Mouse (Mus musculus): ENCODE results near the gene Syvn1. TPM values are rescaled to one million over a fixed set of nuclear protein-coding genes. Genes with fewer than 3 reads are reported as not detected.

Syvn1 gene
- polyA plus RNA-seq, 1 experiment from 2014 or later, result 30.0 TPM

Small RNA genes lying within 50 kb of the gene (microRNA-seq; reads per million reads assigned to microRNA genes)
- 3.0 reads per million, percentile 8 among the genes with 10 or more reads in this experiment for gene Mir6988

Other genes starting within 250 kb of the Syvn1 start
- gene Frmd8, start 171.3 kb upstream of the Syvn1 start, polyA plus RNA-seq (2016; fragmentation: Nextera tagmentation; extraction: Ambion mirVana), result 22.3 and 24.8 TPM in 2 replicates
- gene Slc25a45, start 168.8 kb upstream of the Syvn1 start, polyA plus RNA-seq (2016; fragmentation: Nextera tagmentation; extraction: Ambion mirVana), result 1.9 and 3.4 TPM in 2 replicates
- 11.1 and 11.4 TPM in 2 replicates for gene Tigd3, start 152.4 kb upstream of the Syvn1 start, polyA plus RNA-seq (2016; fragmentation: Nextera tagmentation; extraction: Ambion mirVana)
- 171 and 185 TPM in 2 replicates for gene Dpf2, start 133.6 kb upstream of the Syvn1 start, polyA plus RNA-seq (2016; fragmentation: Nextera tagmentation; extraction: Ambion mirVana)
- 3.6 and 3.8 TPM in 2 replicates for gene Cdc42ep2, start 121.8 kb upstream of the Syvn1 start, polyA plus RNA-seq (2016; fragmentation: Nextera tagmentation; extraction: Ambion mirVana)
- 57.4 and 59.6 TPM in 2 replicates for gene Pola2, start 82.4 kb upstream of the Syvn1 start, polyA plus RNA-seq (2016; fragmentation: Nextera tagmentation; extraction: Ambion mirVana)
- gene Slc22a20, start 60.4 kb upstream of the Syvn1 start, polyA plus RNA-seq (2016; fragmentation: Nextera tagmentation; extraction: Ambion mirVana), result not detected in 2 replicates
- 3.8 and 4.5 TPM in 2 replicates for gene Capn1, start 30.7 kb upstream of the Syvn1 start, polyA plus RNA-seq (2016; fragmentation: Nextera tagmentation; extraction: Ambion mirVana)
- 75.8 and 76.4 TPM in 2 replicates for gene Mrpl49, start 11.2 kb downstream of the Syvn1 start, polyA plus RNA-seq (2016; fragmentation: Nextera tagmentation; extraction: Ambion mirVana)
- 595 and 628 TPM in 2 replicates for gene Fau, start 11.3 kb downstream of the Syvn1 start, polyA plus RNA-seq (2016; fragmentation: Nextera tagmentation; extraction: Ambion mirVana)
- 30.8 and 32.2 TPM in 2 replicates for gene Znhit2, start 14.6 kb downstream of the Syvn1 start, polyA plus RNA-seq (2016; fragmentation: Nextera tagmentation; extraction: Ambion mirVana)
- gene Tm7sf2, start 21.8 kb downstream of the Syvn1 start, polyA plus RNA-seq (2016; fragmentation: Nextera tagmentation; extraction: Ambion mirVana), result 41.0 and 41.3 TPM in 2 replicates
- 77.0 and 82.2 TPM in 2 replicates for gene Vps51, start 30.7 kb downstream of the Syvn1 start, polyA plus RNA-seq (2016; fragmentation: Nextera tagmentation; extraction: Ambion mirVana)
- not detected in 2 replicates for gene Tmem262, start 33.5 kb downstream of the Syvn1 start, polyA plus RNA-seq (2016; fragmentation: Nextera tagmentation; extraction: Ambion mirVana)
- 2.6 and 3.6 TPM in 2 replicates for gene Gm28374, start 35.7 kb downstream of the Syvn1 start, polyA plus RNA-seq (2016; fragmentation: Nextera tagmentation; extraction: Ambion mirVana)
- 67.1 and 75.1 TPM in 2 replicates for gene Zfpl1, start 38.4 kb downstream of the Syvn1 start, polyA plus RNA-seq (2016; fragmentation: Nextera tagmentation; extraction: Ambion mirVana)
- gene Cdca5, start 38.4 kb downstream of the Syvn1 start, polyA plus RNA-seq (2016; fragmentation: Nextera tagmentation; extraction: Ambion mirVana), result 41.5 and 42.1 TPM in 2 replicates
- gene AC131692.1, start 47.8 kb downstream of the Syvn1 start, polyA plus RNA-seq (2016; fragmentation: Nextera tagmentation; extraction: Ambion mirVana), result 0.77 TPM in 1 of 2 replicates, not detected in the other
- 0.59 and 0.94 TPM in 2 replicates for gene Naaladl1, start 59.2 kb downstream of the Syvn1 start, polyA plus RNA-seq (2016; fragmentation: Nextera tagmentation; extraction: Ambion mirVana)
- gene Sac3d1, start 72.1 kb downstream of the Syvn1 start, polyA plus RNA-seq (2016; fragmentation: Nextera tagmentation; extraction: Ambion mirVana), result 49.7 and 50.8 TPM in 2 replicates
- gene Snx15, start 81.7 kb downstream of the Syvn1 start, polyA plus RNA-seq (2016; fragmentation: Nextera tagmentation; extraction: Ambion mirVana), result 29.7 and 30.5 TPM in 2 replicates
- not detected in 2 replicates for gene Batf2, start 94.4 kb downstream of the Syvn1 start, polyA plus RNA-seq (2016; fragmentation: Nextera tagmentation; extraction: Ambion mirVana)
- 90.9 and 96.1 TPM in 2 replicates for gene Arl2, start 95.0 kb downstream of the Syvn1 start, polyA plus RNA-seq (2016; fragmentation: Nextera tagmentation; extraction: Ambion mirVana)
- gene Majin, start 137.8 kb downstream of the Syvn1 start, polyA plus RNA-seq (2016; fragmentation: Nextera tagmentation; extraction: Ambion mirVana), result not detected in 2 replicates
- 0.74 TPM in 1 of 2 replicates, not detected in the other for gene Gpha2, start 179.8 kb downstream of the Syvn1 start, polyA plus RNA-seq (2016; fragmentation: Nextera tagmentation; extraction: Ambion mirVana)
- gene Ppp2r5b, start 189.3 kb downstream of the Syvn1 start, polyA plus RNA-seq (2016; fragmentation: Nextera tagmentation; extraction: Ambion mirVana), result 61.3 and 66.1 TPM in 2 replicates
- gene Atg2a, start 195.1 kb downstream of the Syvn1 start, polyA plus RNA-seq (2016; fragmentation: Nextera tagmentation; extraction: Ambion mirVana), result 13.6 and 14.2 TPM in 2 replicates
- gene Ehd1, start 230.1 kb downstream of the Syvn1 start, polyA plus RNA-seq (2016; fragmentation: Nextera tagmentation; extraction: Ambion mirVana), result 90.8 and 96.9 TPM in 2 replicates